Mouse (Mus musculus): ENCODE data around the gene Bpifb9a. TPM values are rescaled to one million over a fixed set of nuclear protein-coding genes. Genes with fewer than 3 reads are reported as not detected.

The Bpifb9a gene
- polyA plus RNA-seq (2012; rRNA removed): not detected in 2 replicates

GRCm38 (mm10) chr2:154257554-154257953 lies at the start of gene Bpifb9a:
Gene Bpifb9a, plus strand, starts transcription at chr2:154257854.

GRCm38 (mm10) chr2:154223265-154223916 lies 34.3 kb upstream of the Bpifb9a start, which contains the start of gene Bpifb5:
Gene Bpifb5, plus strand, starts transcription at chr2:154223742.

DNA sequence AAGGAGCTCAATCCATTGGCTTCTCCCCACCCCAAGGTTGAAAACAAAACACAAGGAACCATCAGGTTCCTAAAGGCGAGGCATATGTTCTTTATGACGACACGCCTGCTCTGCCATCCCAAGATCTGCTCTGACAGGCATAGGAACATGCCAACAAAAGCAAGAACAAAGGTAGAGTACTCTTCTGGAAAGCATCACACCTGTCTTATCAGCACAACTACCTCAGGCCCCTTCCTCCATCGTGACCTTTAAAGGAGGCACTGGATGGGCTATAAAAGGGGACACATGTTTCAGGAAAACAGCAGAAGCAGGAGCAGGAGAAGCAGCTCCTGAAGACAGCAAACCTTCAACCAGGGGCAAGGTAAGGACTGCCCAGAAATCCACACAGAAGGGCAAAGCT lies 49.3 kb downstream of the Bpifb9a start, which contains the start of gene Bpifb9b:
Bpifb9b (plus strand) TSS at position 301 of the 400 bp plus-strand sequence.

Other genes with a start within 250 kb of the Bpifb9a start
- gene Bpifa2, start 249.6 kb upstream of the Bpifb9a start, polyA plus RNA-seq (2012; rRNA removed): 0.29 TPM in 1 of 2 replicates, not detected in the other
- gene Bpifa3, start 127.5 kb upstream of the Bpifb9a start, polyA plus RNA-seq (2012; rRNA removed): 0.29 TPM in 1 of 2 replicates, not detected in the other
- not detected in 2 replicates for gene Bpifa1, start 115.0 kb upstream of the Bpifb9a start, polyA plus RNA-seq (2012; rRNA removed)
- gene Bpifa5, start 95.2 kb upstream of the Bpifb9a start, polyA plus RNA-seq (2012; rRNA removed): not detected in 2 replicates
- gene Bpifb1, start 67.0 kb upstream of the Bpifb9a start, polyA plus RNA-seq (2012; rRNA removed): 1.7 and 2.1 TPM in 2 replicates
- 40.4 and 54.7 TPM in 2 replicates for gene Bpifb5, start 34.1 kb upstream of the Bpifb9a start, polyA plus RNA-seq (2012; rRNA removed)
- not detected in 2 replicates for gene Bpifb9b, start 49.4 kb downstream of the Bpifb9a start, polyA plus RNA-seq (2012; rRNA removed)
- 9.0 and 12.3 TPM in 2 replicates for gene Cdk5rap1, start 115.2 kb downstream of the Bpifb9a start, polyA plus RNA-seq (2012; rRNA removed)
- gene Snta1, start 150.2 kb downstream of the Bpifb9a start, polyA plus RNA-seq (2012; rRNA removed): 33.9 and 42.2 TPM in 2 replicates
- 18.4 and 20.1 TPM in 2 replicates for gene Cbfa2t2, start 178.6 kb downstream of the Bpifb9a start, polyA plus RNA-seq (2012; rRNA removed)

All from ovary, adult 2 months (tissue).